In the genomic region with DNA sequence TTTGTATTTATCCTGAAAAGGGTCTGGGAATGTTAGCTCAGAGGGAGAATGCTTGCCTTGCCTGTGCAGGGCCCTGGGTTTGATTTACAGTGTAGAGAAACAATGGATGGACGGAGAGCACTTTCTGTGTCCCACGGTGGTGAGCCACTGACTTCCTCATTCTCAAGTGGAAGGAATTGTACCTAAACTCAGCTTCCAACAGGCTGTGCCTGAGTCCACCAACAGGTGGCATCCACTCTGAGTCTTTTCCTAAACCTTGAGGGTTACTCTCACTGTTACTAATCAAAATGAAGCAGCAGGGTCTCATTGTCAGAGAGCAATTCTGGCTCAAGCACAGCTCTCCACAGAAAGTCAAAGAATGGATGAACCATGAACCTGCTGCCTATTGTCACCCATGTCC, we compare ENCODE assay signal across 8 mouse cellular contexts. TPM values are rescaled to one million over a fixed set of nuclear protein-coding genes. Genes with fewer than 3 reads are reported as not detected.
A peak's percentile ranks its signal among the peaks of the same experiment; 100 is the strongest.
DNase-seq lines count a peak whose midpoint lies in the region; ATAC-seq and TF ChIP-seq lines count a peak whose summit lies in the region.

No protein-coding gene starts in this region.

- CTCF ChIA-PET in Patski (lab: Charles Lee) = interaction anchor here (0.7 to 1.1 kb wide), 2 partner anchors 53 to 200 kb away, joined by 3 read pairs; no protein-coding TSS in a partner anchor

- 50% methylated on average over 2 of the region's 2 CpGs for WGBS in hindbrain, embryonic 10.5 days
- WGBS in hindbrain, embryonic 14.5 days = 42% methylated on average over 2 of the region's 2 CpGs
- WGBS in midbrain, postnatal 0 days = 41% methylated on average over 2 of the region's 2 CpGs

- H3K9me3 ChIP-seq in hindbrain, embryonic 10.5 days = peaks cover 10% of the 10 kb centered on the region; the same call in 1 of the 2 replicates
- H3K9me3 ChIP-seq in hindbrain, embryonic 14.5 days (ENCODE audit: control insufficient read depth, low read length) = peaks cover 13% of the 10 kb centered on the region; the same call in 1 of the 2 replicates
- H3K9me3 ChIP-seq in midbrain, postnatal 0 days (ENCODE audit: low read length) = 0 out of 2 replicates have a peak, but pooled peaks cover 5% of the 10 kb centered on the region

- ATAC-seq in hindbrain, embryonic 14.5 days (ENCODE audit: low FRiP score) = no peak
- ATAC-seq in Patski = no peak
- peak; percentile 100 for ATAC-seq in granulocyte monocyte progenitor cell, adult 5-6 weeks (replicated peaks; ENCODE audit: poor library complexity, severe bottlenecking)
- no peak for ATAC-seq in midbrain, postnatal 0 days (ENCODE audit: low FRiP score)
- no peak for ATAC-seq in erythroid progenitor cell, adult 5-6 weeks (replicated peaks; ENCODE audit: low FRiP score, poor library complexity, severe bottlenecking)

- no peak overlapping the region for H3K4me3 ChIP-seq in hindbrain, embryonic 10.5 days
- H3K4me3 ChIP-seq in hindbrain, embryonic 14.5 days (replicated peaks; ENCODE audit: low read length) = no peak overlapping the region
- H3K4me3 ChIP-seq in midbrain, postnatal 0 days (ENCODE audit: low read depth, low read length) = no peak overlapping the region

- in situ Hi-C loops in Patski (cut with MboI; ENCODE audit: low pct_unique_long_range_greater_than_20kb) = no loop called here

- no peak overlapping the region for H3K4me2 ChIP-seq in hindbrain, embryonic 14.5 days (replicated peaks)
- no peak overlapping the region for H3K4me2 ChIP-seq in midbrain, postnatal 0 days (ENCODE audit: low read depth, low read length, poor library complexity, severe bottlenecking)

- DNase-seq in hindbrain, embryonic 10.5 days (ENCODE audit: low spot score) = peak; percentile 38
- no peak for DNase-seq in hindbrain, embryonic 14.5 days (ENCODE audit: low spot score)
- DNase-seq in 416B (ENCODE audit: low read depth) (peak; percentile 71), Patski (ENCODE audit: low read depth, low spot score) (no peak)
- DNase-seq in midbrain, postnatal 0 days (ENCODE audit: low spot score) = peak; percentile 37
- DNase-seq in right cerebral cortex, adult 2 months (ENCODE audit: low spot score in 2 of 2) = no peak

- no peak overlapping the region for H3K9ac ChIP-seq in hindbrain, embryonic 14.5 days
- no peak overlapping the region for H3K9ac ChIP-seq in midbrain, postnatal 0 days (replicated peaks; ENCODE audit: low read length, poor library complexity, severe bottlenecking)

- POLR2A ChIA-PET in Patski (lab: Charles Lee) = no interaction called here

- TF ChIP-seq CTCF in Patski (IDR thresholded peaks at IDR 0.05) = peak; percentile 51
- peak; percentile 68 for TF ChIP-seq CTCF in midbrain, postnatal 0 days (IDR thresholded peaks at IDR 0.05)

- H3K27ac ChIP-seq in hindbrain, embryonic 10.5 days = no peak overlapping the region
- no peak overlapping the region for H3K27ac ChIP-seq in hindbrain, embryonic 14.5 days
- H3K27ac ChIP-seq in midbrain, postnatal 0 days (ENCODE audit: low read depth, low read length) = no peak overlapping the region

- H3K27me3 ChIP-seq in hindbrain, embryonic 10.5 days (ENCODE audit: insufficient read depth, poor library complexity, severe bottlenecking) = no peaks in the 10 kb centered on the region
- no peaks in the 10 kb centered on the region for H3K27me3 ChIP-seq in hindbrain, embryonic 14.5 days (ENCODE audit: control insufficient read depth, insufficient read depth, low read length)
- H3K27me3 ChIP-seq in Patski = no peaks in the 10 kb centered on the region
- H3K27me3 ChIP-seq in midbrain, postnatal 0 days (ENCODE audit: insufficient read depth, low read length) = no peaks in the 10 kb centered on the region

- H3K4me1 ChIP-seq in hindbrain, embryonic 10.5 days (replicated peaks) = no peaks in the 10 kb centered on the region
- no peaks in the 10 kb centered on the region for H3K4me1 ChIP-seq in hindbrain, embryonic 14.5 days (replicated peaks; ENCODE audit: control insufficient read depth, insufficient read depth, low read length)
- no peaks in the 10 kb centered on the region for H3K4me1 ChIP-seq in midbrain, postnatal 0 days (ENCODE audit: insufficient read depth, low read length)

- no peaks in the 10 kb centered on the region for H3K36me3 ChIP-seq in hindbrain, embryonic 10.5 days
- no peaks in the 10 kb centered on the region for H3K36me3 ChIP-seq in hindbrain, embryonic 14.5 days (replicated peaks; ENCODE audit: control insufficient read depth, insufficient read depth)
- no peaks in the 10 kb centered on the region for H3K36me3 ChIP-seq in midbrain, postnatal 0 days (ENCODE audit: insufficient read depth, low read length)

RNA-seq across cellular contexts. Expression of a gene that starts 8.0 kb away (rescaled TPM):
- polyA plus RNA-seq in hindbrain, embryonic 10.5 days (2016; fragmentation: Nextera tagmentation; extraction: Ambion mirVana) = 59.3 and 70.6 TPM in 2 replicates
- 44.5 and 49.2 TPM in 2 replicates for polyA plus RNA-seq in hindbrain, embryonic 14.5 days (2014; fragmentation: Nextera tagmentation; extraction: Ambion mirVana)
- polyA plus RNA-seq in Patski (2021) = 21.6 TPM
- 45.3 and 55.8 TPM in 2 replicates for total RNA-seq in granulocyte monocyte progenitor cell, adult 5-6 weeks (2014; fragmentation: Nextera tagmentation)
- total RNA-seq in granulocyte monocyte progenitor cell, adult 5-6 weeks (2017) = 40.6 and 54.1 TPM in 2 replicates
- total RNA-seq in midbrain, postnatal 0 days (2014; rRNA removed) = 23.0 and 44.0 TPM in 2 replicates
- polyA plus RNA-seq in midbrain, postnatal 0 days (2015; fragmentation: Nextera tagmentation; extraction: Ambion mirVana) = 21.1 and 21.3 TPM in 2 replicates
- 15.9 and 19.3 TPM in 2 replicates for total RNA-seq in erythroid progenitor cell, adult 5-6 weeks (2015; ENCODE audit: low replicate concordance)
- total RNA-seq in erythroid progenitor cell, adult 5-6 weeks (2017; ENCODE audit: low replicate concordance) = 4.5 and 14.5 TPM in 2 replicates

RNA-seq across cellular contexts. Expression of a gene that starts 58.4 kb away (rescaled TPM):
- 59.6 and 63.2 TPM in 2 replicates for polyA plus RNA-seq in hindbrain, embryonic 10.5 days (2016; fragmentation: Nextera tagmentation; extraction: Ambion mirVana)
- polyA plus RNA-seq in hindbrain, embryonic 14.5 days (2014; fragmentation: Nextera tagmentation; extraction: Ambion mirVana) = 23.3 and 26.6 TPM in 2 replicates
- polyA plus RNA-seq in Patski (2021) = 28.5 TPM
- 31.8 and 77.2 TPM in 2 replicates for total RNA-seq in granulocyte monocyte progenitor cell, adult 5-6 weeks (2014; fragmentation: Nextera tagmentation)
- total RNA-seq in granulocyte monocyte progenitor cell, adult 5-6 weeks (2017) = 62.6 and 71.2 TPM in 2 replicates
- 30.3 and 36.4 TPM in 2 replicates for total RNA-seq in midbrain, postnatal 0 days (2014; rRNA removed)
- polyA plus RNA-seq in midbrain, postnatal 0 days (2015; fragmentation: Nextera tagmentation; extraction: Ambion mirVana) = 26.0 and 27.0 TPM in 2 replicates
- 8.6 and 17.2 TPM in 2 replicates for total RNA-seq in erythroid progenitor cell, adult 5-6 weeks (2015; ENCODE audit: low replicate concordance)
- 4.2 and 6.3 TPM in 2 replicates for total RNA-seq in erythroid progenitor cell, adult 5-6 weeks (2017; ENCODE audit: low replicate concordance)

Comparison
In these comparisons a context has a peak if more than half of its experiments do, and no peak if none do; other contexts are left out.
1. DNase-seq: peak in hindbrain, embryonic 10.5 days (single experiment), 416B (single experiment) and midbrain, postnatal 0 days (single experiment); none in hindbrain, embryonic 14.5 days (single experiment), Patski (single experiment) and right cerebral cortex, adult 2 months (0 of 2).